Mouse (Mus musculus): ENCODE measurements at regions not wholly inside any gene's neighbourhood (a gene's known extent, or its start where the extent isn't known, plus 50 kb on each side); places are given as distances from the start of the nearest gene placed in this dataset.

DNA sequence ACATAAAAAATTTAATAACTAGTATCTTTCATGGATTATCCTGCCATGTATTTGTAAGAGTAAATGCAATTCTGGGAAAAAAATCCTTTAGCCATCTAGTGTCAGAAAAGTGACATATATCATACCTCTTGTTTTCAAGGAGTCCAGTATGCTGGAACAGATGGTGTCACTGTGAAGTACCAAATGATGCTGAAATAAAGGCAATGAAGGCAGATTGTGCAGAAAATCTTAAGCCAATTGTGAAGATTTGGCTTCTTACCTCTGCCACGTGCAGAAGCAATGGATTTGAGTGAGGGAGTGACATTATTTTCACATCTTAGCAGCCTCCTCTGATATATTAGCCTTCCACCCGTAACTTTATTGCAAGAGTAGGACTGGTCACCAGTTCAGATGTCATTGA is 306.5 kb upstream of the Kynu start:
- no peak overlapping the region for H3K9ac ChIP-seq (replicated peaks)
- no peak for ATAC-seq (ENCODE audit: low FRiP score)
- H3K9me3 ChIP-seq (replicated peaks), result no peaks in the 10 kb centered on the region
- no peak overlapping the region for H3K27ac ChIP-seq (replicated peaks)
- H3K4me3 ChIP-seq (replicated peaks), result no peak overlapping the region
- no peaks in the 10 kb centered on the region for H3K4me1 ChIP-seq
- WGBS, result 53% methylated on average over 2 of the region's 2 CpGs
- H3K27me3 ChIP-seq (replicated peaks), result no peaks in the 10 kb centered on the region
- H3K36me3 ChIP-seq, result no peaks in the 10 kb centered on the region
- no peak overlapping the region for H3K4me2 ChIP-seq

DNA sequence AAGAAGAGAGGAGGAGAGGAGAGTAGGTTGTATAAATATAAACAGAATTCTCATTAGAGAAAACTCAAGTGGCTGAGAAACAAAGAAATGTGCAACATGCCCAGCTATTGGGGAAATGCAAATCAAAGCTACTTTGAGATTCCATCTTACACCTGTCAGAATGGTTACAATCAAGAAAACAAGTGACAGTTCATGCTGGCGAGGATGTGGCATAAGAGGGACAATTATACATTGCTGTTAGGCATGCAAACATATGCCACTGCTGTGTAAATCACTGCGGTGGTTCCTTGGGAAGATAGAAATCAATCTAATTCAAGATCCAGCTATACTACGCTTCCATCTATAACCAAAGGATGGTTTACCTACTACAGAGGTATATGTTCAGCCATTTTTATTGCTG is 300.4 kb upstream of the Kynu start:
- no peak overlapping the region for H3K27ac ChIP-seq (replicated peaks)

DNA sequence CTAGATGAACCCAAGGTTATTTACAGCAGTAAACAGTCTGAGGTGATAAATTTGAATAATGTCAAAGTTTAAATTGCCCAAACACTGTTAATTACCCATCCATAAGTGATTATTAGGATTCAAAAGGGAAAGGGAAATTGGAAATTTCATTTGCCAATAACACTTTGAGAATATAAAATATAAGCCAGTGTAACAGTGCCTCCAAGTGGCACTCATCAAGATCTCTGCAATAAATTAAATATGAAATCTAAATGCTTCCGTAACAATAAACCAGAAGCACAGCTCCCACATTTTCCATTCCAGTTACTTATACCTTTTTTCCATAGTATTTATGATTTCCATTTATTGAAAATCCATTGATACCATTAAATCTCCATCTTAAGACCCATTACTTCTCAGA is 284.3 kb upstream of the Kynu start:
- Histone ChIP-seq H3K4me2 (no peak overlapping the region), H3K36me3 (no peaks in the 10 kb centered on the region), H3K9ac (replicated peaks) (no peak overlapping the region), H3K27ac (replicated peaks) (no peak overlapping the region), H3K9me3 (replicated peaks) (no peaks in the 10 kb centered on the region), H3K27me3 (replicated peaks) (no peaks in the 10 kb centered on the region), H3K4me3 (replicated peaks) (no peak overlapping the region), H3K4me1 (no peaks in the 10 kb centered on the region)
- 69% methylated on average over 1 of the region's 1 CpGs for WGBS
- ATAC-seq (ENCODE audit: low FRiP score), result no peak

More for the DNA sequence above, 300.4 kb upstream of the Kynu start:
- H3K4me3 ChIP-seq (replicated peaks), result no peak overlapping the region
- no peaks in the 10 kb centered on the region for H3K36me3 ChIP-seq
- H3K4me2 ChIP-seq, result no peak overlapping the region
- no peak overlapping the region for H3K9ac ChIP-seq (replicated peaks)
- H3K27me3 ChIP-seq (replicated peaks), result no peaks in the 10 kb centered on the region
- ATAC-seq (ENCODE audit: low FRiP score), result no peak
- WGBS, result 81% methylated on average over 3 of the region's 3 CpGs
- no peaks in the 10 kb centered on the region for H3K4me1 ChIP-seq
- H3K9me3 ChIP-seq (replicated peaks), result no peaks in the 10 kb centered on the region

DNA sequence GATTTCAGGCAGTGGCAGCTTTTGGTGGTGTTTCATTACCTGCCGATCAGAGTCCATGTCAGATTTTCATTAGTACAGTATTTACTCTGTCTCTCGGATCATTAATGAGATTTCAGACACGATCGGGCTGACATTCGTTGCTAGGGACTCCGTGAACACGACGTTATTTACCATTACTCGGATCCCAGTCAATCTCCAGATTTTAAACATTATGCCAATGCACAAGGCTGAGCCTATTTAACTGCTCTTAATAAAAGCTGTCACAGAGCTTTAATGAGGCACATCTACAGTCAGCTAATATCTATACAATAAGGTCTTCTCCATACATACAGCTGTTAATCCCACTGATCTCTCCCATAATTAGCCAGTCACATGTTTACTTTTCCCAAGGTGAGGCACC is 283.0 kb upstream of the Kynu start:
- Histone ChIP-seq H3K9me3 (replicated peaks) (no peaks in the 10 kb centered on the region), H3K36me3 (no peaks in the 10 kb centered on the region), H3K4me1 (no peaks in the 10 kb centered on the region), H3K9ac (replicated peaks) (no peak overlapping the region), H3K27me3 (replicated peaks) (no peaks in the 10 kb centered on the region), H3K4me2 (no peak overlapping the region), H3K4me3 (replicated peaks) (no peak overlapping the region), H3K27ac (replicated peaks) (no peak overlapping the region)
- no peak for ATAC-seq (ENCODE audit: low FRiP score)
- 56% methylated on average over 9 of the region's 9 CpGs for WGBS

DNA sequence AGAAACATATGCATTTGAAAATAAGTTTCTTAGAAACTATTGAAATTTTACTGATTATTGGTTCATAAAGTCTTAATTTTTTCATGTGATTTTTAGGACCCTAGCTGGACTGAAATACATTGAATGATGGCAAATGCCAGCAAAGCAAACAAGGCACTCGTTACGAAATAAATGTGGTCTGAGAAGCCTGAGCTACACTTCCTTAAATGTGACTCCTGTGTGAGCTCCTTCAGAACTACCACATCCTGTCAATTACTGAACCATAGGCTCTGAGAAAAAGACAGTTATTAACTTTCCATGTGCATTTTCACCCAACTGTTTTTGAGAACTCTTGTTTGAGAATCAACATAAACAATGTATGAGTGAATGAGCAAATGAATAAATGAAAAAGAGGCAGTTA is 281.1 kb upstream of the Kynu start:
- no peaks in the 10 kb centered on the region for H3K9me3 ChIP-seq (replicated peaks)

DNA sequence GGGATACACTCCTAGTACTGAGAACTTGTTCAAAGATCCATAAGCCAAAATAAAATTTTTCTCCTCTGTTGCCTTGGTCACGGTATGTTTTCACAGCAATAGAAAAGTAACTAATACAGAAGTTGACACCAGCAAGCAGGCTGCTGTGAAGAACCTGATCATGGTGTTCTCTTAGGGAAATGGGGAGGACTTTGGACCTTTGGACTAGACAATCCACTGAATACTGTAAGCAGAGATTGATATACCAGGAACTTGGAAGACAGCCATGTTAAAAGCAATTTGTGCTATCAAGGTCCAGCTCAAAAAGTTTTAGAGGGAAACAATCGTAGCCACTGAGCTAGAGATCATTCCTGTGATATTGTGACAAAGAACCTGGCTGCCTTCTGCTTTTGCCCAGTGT is 259.3 kb upstream of the Kynu start:
- 94% methylated on average over 2 of the region's 2 CpGs for WGBS
- no peak overlapping the region for H3K27ac ChIP-seq (replicated peaks)

More for the DNA sequence above, 281.1 kb upstream of the Kynu start:
- Histone ChIP-seq H3K9ac (replicated peaks) (no peak overlapping the region), H3K4me3 (replicated peaks) (no peak overlapping the region), H3K4me2 (no peak overlapping the region), H3K36me3 (no peaks in the 10 kb centered on the region), H3K27me3 (replicated peaks) (no peaks in the 10 kb centered on the region), H3K27ac (replicated peaks) (no peak overlapping the region), H3K4me1 (no peaks in the 10 kb centered on the region)
- no peak for ATAC-seq (ENCODE audit: low FRiP score)
- WGBS, result 92% methylated on average over 2 of the region's 2 CpGs

DNA sequence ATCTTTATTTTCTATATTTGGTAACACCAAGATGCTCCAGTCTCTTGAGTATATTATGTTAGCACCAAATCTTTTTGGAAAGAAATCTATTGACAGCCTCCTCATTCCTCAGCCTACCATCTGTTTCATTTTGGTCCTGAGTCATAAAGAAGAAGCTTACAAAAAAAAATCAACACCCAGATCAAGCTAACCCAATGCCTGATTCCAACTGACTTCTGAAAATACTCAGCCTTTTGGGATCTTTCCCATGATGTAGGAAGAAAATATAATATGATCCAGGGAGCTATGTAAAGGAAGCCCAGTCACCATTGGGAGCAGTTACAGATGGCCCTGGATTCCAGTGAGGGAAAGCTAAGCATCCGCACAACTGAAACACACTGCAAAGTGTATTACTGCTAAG is 231.3 kb upstream of the Kynu start:
- H3K4me1 ChIP-seq, result no peaks in the 10 kb centered on the region
- no peak for ATAC-seq (ENCODE audit: low FRiP score)
- no peak overlapping the region for H3K4me2 ChIP-seq
- no peak overlapping the region for H3K4me3 ChIP-seq (replicated peaks)
- no peaks in the 10 kb centered on the region for H3K36me3 ChIP-seq
- no peaks in the 10 kb centered on the region for H3K27me3 ChIP-seq (replicated peaks)
- H3K27ac ChIP-seq (replicated peaks), result no peak overlapping the region
- no peak overlapping the region for H3K9ac ChIP-seq (replicated peaks)
- WGBS, result 96% methylated on average over 1 of the region's 1 CpGs
- H3K9me3 ChIP-seq (replicated peaks), result no peaks in the 10 kb centered on the region

More for the DNA sequence above, 259.3 kb upstream of the Kynu start:
- Histone ChIP-seq H3K27me3 (replicated peaks) (no peaks in the 10 kb centered on the region), H3K36me3 (no peaks in the 10 kb centered on the region), H3K4me3 (replicated peaks) (no peak overlapping the region), H3K4me2 (no peak overlapping the region), H3K9me3 (replicated peaks) (no peaks in the 10 kb centered on the region), H3K4me1 (no peaks in the 10 kb centered on the region), H3K9ac (replicated peaks) (no peak overlapping the region)
- no peak for ATAC-seq (ENCODE audit: low FRiP score)

DNA sequence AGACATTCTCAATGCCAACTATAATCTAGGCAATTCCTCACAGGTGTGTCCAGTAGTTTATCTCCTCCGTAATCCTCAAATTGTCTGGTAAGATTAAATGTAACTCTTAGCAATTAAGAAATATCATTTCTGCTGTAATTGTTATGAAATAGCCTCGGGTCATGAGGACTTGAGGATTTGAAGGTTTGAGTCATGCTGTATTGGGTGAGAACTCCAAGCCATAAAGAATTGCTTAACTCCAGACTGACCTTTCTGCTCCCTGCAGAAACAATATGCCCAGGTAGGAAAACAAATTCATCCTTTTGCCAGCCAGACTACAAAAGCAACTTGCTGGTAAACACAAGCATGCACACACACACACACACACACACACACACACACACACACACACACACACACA is 190.8 kb upstream of the Kynu start:
- Histone ChIP-seq H3K4me2 (no peak overlapping the region), H3K36me3 (no peaks in the 10 kb centered on the region), H3K9me3 (replicated peaks) (no peaks in the 10 kb centered on the region), H3K27ac (replicated peaks) (no peak overlapping the region), H3K4me3 (replicated peaks) (no peak overlapping the region), H3K9ac (replicated peaks) (no peak overlapping the region), H3K27me3 (replicated peaks) (no peaks in the 10 kb centered on the region), H3K4me1 (no peaks in the 10 kb centered on the region)
- no peak for ATAC-seq (ENCODE audit: low FRiP score)
- WGBS, result 82% methylated on average over 2 of the region's 2 CpGs

DNA sequence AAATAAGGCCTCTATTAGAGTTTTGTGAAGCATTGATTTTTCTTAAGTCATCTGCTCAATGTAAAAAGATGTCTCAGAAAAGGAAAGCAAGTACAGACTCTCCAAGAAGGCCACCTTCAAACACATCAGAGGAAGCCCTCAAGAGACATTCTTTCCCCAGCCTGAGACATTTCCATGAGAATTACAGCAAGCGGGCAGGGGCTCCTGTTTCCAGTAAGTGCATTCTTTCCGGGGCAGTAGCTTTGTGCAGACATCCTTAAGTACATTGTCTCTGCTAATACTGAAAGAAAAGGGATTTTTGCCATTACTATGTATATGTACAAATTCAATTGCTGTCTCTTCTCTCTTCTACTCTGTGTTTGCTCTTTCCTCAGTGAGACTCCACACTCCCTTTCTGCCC is 189.3 kb upstream of the Kynu start:
- Histone ChIP-seq H3K9me3 (replicated peaks) (no peaks in the 10 kb centered on the region), H3K27ac (replicated peaks) (no peak overlapping the region), H3K27me3 (replicated peaks) (no peaks in the 10 kb centered on the region), H3K4me3 (replicated peaks) (no peak overlapping the region), H3K36me3 (no peaks in the 10 kb centered on the region), H3K4me1 (no peaks in the 10 kb centered on the region), H3K9ac (replicated peaks) (no peak overlapping the region), H3K4me2 (no peak overlapping the region)
- ATAC-seq (ENCODE audit: low FRiP score), result no peak
- 30% methylated on average over 2 of the region's 2 CpGs for WGBS

DNA sequence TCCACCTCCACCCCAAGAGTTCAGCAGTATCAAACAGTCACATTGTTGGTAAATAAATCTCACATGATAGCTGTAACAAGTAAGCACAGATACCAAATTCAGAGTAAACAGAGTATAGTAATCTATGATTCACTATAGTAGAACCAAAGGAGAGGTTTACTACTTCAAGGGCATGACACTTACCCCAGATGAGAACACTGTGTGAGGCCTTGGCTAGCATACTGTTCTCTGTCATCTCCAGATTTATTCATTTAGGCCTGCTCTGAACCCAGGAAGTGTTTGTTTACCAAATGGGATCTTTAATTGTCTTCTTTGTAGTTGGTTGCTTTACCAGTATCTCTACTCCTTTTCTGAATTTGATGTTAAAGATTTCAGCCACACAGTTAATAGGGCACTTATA is 151.8 kb upstream of the Kynu start:
- H3K27ac ChIP-seq (replicated peaks), result no peak overlapping the region
- H3K36me3 ChIP-seq, result no peaks in the 10 kb centered on the region
- ATAC-seq (ENCODE audit: low FRiP score), result no peak
- no peaks in the 10 kb centered on the region for H3K9me3 ChIP-seq (replicated peaks)
- no peaks in the 10 kb centered on the region for H3K27me3 ChIP-seq (replicated peaks)
- no peak overlapping the region for H3K9ac ChIP-seq (replicated peaks)
- no peak overlapping the region for H3K4me2 ChIP-seq
- H3K4me1 ChIP-seq, result no peaks in the 10 kb centered on the region
- H3K4me3 ChIP-seq (replicated peaks), result no peak overlapping the region

DNA sequence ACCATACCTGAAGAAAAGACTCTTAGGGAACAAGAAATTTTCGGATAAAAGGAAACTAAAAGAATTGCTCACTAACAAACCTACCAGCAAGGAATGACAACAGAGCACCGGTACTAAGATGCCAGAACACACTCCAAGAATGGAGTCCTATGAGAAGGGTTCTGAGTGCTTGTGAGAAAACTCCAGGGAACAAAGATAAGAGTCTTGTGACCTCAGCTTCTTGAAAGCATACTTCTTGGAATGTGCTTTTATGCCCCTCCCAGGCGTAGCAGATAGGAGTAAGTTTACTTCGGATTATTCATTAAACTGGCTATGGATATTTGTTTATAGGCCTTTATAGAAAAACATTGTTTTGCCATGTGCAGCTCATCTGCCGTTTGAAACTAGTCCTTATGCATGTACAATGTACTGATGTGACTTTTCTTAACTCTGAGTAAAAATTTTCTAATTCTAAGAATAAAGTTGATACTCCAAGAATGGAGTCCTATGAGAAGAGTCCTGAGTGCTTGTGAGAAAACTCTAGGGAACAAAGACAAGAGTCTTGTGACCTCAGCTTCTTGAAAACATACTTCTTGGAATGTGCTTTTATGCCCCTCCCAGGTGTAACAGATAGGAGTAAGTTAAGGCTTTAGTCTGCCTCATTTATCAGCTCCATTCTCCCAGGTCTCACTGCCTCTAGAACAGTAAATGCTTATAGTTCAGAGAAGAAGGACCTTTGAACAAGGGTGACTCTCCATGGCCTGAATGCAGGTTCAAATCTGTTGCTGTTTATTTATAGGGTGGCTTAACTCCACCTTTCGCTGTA is 150.8 kb upstream of the Kynu start:
- H3K9me3 ChIP-seq (replicated peaks), result no peaks in the 10 kb centered on the region
- H3K4me3 ChIP-seq (replicated peaks), result no peak overlapping the region
- no peaks in the 10 kb centered on the region for H3K27me3 ChIP-seq (replicated peaks)
- H3K4me1 ChIP-seq, result no peaks in the 10 kb centered on the region
- no peak overlapping the region for H3K9ac ChIP-seq (replicated peaks)
- H3K27ac ChIP-seq (replicated peaks), result no peak overlapping the region
- 90% methylated on average over 6 of the region's 6 CpGs for WGBS
- no peak overlapping the region for H3K4me2 ChIP-seq
- H3K36me3 ChIP-seq, result no peaks in the 10 kb centered on the region
- no peak for ATAC-seq (ENCODE audit: low FRiP score)

DNA sequence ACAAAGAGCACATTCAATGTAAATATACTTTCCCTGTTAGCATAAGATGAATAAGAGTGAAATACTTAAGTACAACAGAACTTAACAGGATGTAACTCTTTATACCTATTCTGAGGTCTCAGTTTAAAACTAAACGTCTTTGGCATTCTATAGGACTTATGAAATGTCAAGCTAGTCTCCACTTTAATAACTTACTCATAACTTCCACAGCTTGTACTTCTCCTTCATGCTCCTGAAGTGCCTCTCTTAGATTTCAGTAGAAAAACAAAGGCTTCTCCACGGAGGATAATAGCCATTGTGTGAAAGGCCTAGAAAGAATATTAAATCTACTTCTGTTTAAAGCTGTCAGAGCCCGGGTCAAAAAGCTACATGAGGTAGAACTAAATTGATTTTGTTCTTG is 117.9 kb upstream of the Kynu start:
- H3K36me3 ChIP-seq, result no peaks in the 10 kb centered on the region
- no peaks in the 10 kb centered on the region for H3K27me3 ChIP-seq (replicated peaks)
- H3K4me2 ChIP-seq, result no peak overlapping the region
- no peak overlapping the region for H3K4me3 ChIP-seq (replicated peaks)
- H3K27ac ChIP-seq (replicated peaks), result no peak overlapping the region
- ATAC-seq (ENCODE audit: low FRiP score), result no peak
- no peak overlapping the region for H3K9ac ChIP-seq (replicated peaks)
- no peaks in the 10 kb centered on the region for H3K4me1 ChIP-seq
- H3K9me3 ChIP-seq (replicated peaks), result no peaks in the 10 kb centered on the region
- WGBS, result 18% methylated on average over 3 of the region's 3 CpGs

All from neural tube, embryonic 15.5 days (tissue).